Mouse (Mus musculus) layer of hippocampus, adult 18-20 months (tissue): ENCODE results near the gene Etfa. TPM values are rescaled to one million over a fixed set of nuclear protein-coding genes. Genes with fewer than 3 reads are reported as not detected.

Source experiments
- DNase-seq, 2 experiments: peaks; one replicate each; pipeline ENCODE4 v3.0.0; 2022; ENCODE audit warnings: low spot score in 2 of 2
- total RNA-seq, 2 experiments: library from RNA; stranded (reverse); gene quantifications; 2 replicates each; pipeline ENCODE4 v1.2.3; 2021

The Etfa gene
- total RNA-seq, 2 experiments from 2014 or later = 41.8 to 43.7 TPM

GRCm38 (mm10) chr9:55429242-55429975, 82.6 kb downstream of the Etfa start:
- DNase-seq = peak; percentile 55 to 88

- DNase-seq = no peak
Measured at GRCm38 (mm10) chr9:55425271-55425810, 86.7 kb downstream of the Etfa start.

DNA sequence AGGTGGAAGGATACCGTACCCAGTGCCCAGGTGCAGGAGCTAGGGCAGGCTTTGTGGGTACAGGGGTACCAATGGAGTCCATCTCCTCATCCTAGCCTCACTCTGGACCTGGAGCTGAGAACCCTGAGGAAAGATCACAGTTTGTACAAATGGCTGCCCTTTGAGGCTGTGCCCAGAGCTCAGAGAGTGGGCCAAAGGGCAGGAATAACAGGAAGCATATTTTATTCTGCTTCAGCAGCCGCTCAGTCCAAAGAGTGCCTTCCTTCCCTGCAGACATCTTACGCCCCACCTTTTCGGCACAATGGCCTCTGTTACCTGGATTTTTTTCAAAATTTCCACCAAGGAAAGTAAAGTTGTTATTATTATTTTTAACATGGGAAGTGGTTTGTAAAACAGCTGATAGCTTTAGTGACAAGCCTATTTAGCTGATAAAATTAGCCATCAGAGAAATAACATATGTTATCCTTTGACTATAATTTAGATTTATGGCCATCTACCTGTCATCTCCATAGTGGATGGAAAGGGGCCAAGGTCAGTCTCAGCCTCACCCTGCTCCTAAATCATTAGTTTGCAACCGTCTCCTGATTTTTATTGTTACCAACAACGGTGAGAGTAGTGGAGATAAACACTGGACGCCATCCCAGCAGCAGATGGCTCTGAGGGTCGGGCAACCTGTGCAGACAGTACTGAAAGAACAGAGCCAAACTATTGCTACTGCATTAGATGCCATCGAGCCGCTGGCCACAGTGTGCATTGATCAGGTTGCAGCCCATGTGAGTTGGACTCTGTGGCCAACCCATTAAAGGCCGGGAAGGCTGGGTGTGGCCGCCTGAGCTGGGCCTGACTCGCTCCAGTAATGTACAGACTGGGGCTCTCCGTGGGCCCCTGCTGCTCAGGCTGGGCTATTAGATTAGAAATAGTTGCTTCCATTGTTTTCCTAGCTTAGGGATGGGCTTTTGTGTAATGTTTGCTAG, 88.3 kb downstream of the Etfa start:
- peak in 1 of 2 experiments; percentile 35 for DNase-seq

DNA sequence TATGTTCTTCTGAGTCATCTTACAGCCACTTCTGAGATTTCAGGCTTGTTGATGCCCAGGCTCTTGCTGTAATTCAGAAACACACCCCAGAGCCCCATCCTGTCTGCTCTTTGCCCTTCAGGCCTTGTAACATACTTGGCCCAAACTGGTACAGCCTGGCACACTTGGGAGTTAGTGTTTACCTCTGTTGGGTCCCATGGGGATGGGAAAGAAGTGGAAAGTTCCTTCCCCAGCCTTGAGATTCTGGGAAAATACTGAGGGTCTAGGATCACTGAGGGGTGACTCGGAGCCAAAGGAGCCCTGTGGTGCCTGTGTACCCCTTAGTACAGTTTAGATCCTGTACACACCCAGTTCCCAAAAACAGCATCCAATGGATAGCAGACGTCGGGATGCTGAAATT, 90.3 kb downstream of the Etfa start:
- no peak for DNase-seq

DNA sequence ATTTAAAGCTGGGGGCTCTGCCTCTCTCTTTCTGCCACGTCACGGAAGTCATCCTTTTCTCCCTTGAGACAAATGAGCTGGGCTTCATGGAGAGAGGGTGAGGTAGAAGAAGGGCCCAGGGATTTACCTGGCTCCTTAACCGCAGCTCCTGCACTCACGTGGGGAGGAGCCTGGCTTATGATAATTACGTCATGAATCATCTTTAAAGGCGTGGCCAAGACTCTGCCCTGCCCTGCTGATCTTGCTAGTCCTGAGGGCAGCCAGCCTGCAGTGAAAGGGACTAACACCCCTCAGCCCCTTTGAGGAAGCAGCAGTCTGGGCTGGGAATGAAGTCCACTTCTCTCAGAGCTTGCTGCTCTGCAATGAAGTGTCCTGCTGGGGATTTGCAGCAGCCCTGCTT, 100.9 kb downstream of the Etfa start:
- DNase-seq = no peak

DNA sequence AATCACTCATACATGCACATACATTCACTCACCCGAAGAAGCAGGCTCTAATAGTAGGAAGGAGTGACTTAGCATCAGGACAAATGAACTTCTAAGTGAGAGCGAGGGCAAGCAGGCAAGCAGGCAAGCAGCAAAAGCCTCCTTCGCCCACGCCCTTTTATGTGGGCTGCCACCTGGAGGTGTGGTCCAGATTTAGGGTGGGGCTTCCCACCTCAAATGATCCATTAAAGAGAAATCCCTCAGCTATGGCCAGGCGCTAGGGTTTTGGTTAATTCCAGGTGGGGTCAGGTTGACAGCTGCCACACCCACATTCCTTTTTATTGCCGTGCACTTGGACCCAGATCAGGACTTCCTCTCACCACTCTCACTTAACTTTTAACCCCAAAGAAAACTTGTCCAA, 101.6 kb downstream of the Etfa start:
- no peak for DNase-seq

DNA sequence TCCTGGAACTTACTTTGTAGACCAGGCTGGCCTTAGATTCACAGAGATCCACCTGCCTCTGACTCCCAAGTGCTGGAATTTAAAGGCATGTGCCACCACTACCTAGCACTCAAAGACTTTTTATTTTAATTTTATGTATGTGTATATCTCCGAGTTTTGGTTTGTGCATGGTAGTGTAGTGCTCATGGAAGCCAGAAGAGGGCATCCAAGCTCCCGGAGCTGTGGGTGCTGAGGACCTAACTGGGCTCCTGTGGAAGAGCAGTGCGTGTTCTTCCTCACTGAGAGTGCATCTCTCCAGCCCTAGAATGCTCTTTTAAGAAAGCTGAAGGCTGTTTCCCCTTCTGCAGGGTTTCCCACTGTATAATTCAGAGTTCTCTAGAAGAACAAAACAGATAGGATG, 102.2 kb downstream of the Etfa start:
- no peak for DNase-seq

- DNase-seq = no peak
Measured at GRCm38 (mm10) chr9:55408851-55409250, 103.2 kb downstream of the Etfa start.

DNA sequence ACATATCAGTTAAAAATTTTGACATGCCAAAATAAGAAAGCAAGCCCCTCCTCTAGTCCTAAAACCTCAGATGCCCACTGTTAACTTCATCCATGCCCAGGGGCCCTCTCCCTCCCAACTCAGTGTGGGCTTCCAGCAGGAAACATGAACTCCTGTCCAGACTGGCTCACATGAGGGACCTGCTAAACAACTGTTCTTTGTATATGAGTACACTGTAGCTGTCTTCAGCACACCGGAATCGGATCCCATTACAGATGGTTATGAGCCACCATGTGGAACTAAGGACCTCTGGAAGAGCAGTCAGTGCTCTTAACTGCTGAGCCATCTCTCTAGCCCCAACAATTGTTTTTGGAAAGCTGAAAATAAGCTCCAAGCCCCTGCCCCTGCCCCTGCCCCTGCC, 105.3 kb downstream of the Etfa start:
- no peak for DNase-seq

GRCm38 (mm10) chr9:55404976-55405702, 106.9 kb downstream of the Etfa start:
- no peak for DNase-seq

Other genes with a start within 250 kb of the Etfa start
- under 1 TPM; 0.33 to 0.45 TPM for gene Nrg4, start 185.4 kb downstream of the Etfa start, total RNA-seq
- gene Tmem266, start 185.3 kb downstream of the Etfa start, total RNA-seq = 1 to 10 TPM; 5.5 to 6.4 TPM
- gene Isl2, start 26.4 kb upstream of the Etfa start, total RNA-seq = not detected